ENCODE assay signal across 8 mouse cellular contexts in genomic region chr17:83517280-83518015, GRCm38 (mm10). TPM values are rescaled to one million over a fixed set of nuclear protein-coding genes. Genes with fewer than 3 reads are reported as not detected.
DNase-seq lines count a peak whose midpoint lies in the region; ATAC-seq and TF ChIP-seq lines count a peak whose summit lies in the region.

TSS of gene Cox7a2l (minus strand) at chr17:83517330.

- no peaks in the 10 kb centered on the region for H3K36me3 ChIP-seq in intestine, embryonic 14.5 days (ENCODE audit: control insufficient read depth, insufficient read depth, low read length)
- H3K36me3 ChIP-seq in liver, embryonic 13.5 days, result no peaks in the 10 kb centered on the region
- no peaks in the 10 kb centered on the region for H3K36me3 ChIP-seq in stomach, embryonic 15.5 days

- H3K27me3 ChIP-seq in intestine, embryonic 14.5 days (replicated peaks; ENCODE audit: control insufficient read depth, insufficient read depth, low read length), result no peaks in the 10 kb centered on the region
- H3K27me3 ChIP-seq in liver, embryonic 13.5 days, result no peaks in the 10 kb centered on the region
- no peaks in the 10 kb centered on the region for H3K27me3 ChIP-seq in stomach, embryonic 15.5 days (replicated peaks)

- no peak for TF ChIP-seq POLR2A in bone marrow, adult 2 months (IDR thresholded peaks at IDR 0.05; ENCODE audit: borderline replicate concordance, control insufficient read depth, low read depth, low read length)

- DNase-seq in heart, adult 18-20 months, result no peak
- DNase-seq in heart, adult 9 months (ENCODE audit: low spot score in 2 of 2), result no peak
- DNase-seq in gastrocnemius, postnatal 10 days, result no peak
- no peak for DNase-seq in intestine, embryonic 14.5 days (ENCODE audit: low spot score)
- DNase-seq in liver, embryonic 13.5 days, result no peak
- no peak for DNase-seq in cerebellum, postnatal 36 days

- no peak for ATAC-seq in intestine, embryonic 14.5 days (replicated peaks; ENCODE audit: low FRiP score, low TSS enrichment, low read depth)
- ATAC-seq in liver, embryonic 13.5 days (ENCODE audit: low read depth), result no peak
- ATAC-seq in stomach, embryonic 15.5 days (ENCODE audit: insufficient read depth, low FRiP score, low read depth), result no peak

- 87% methylated on average over 8 of the region's 8 CpGs for WGBS in bone marrow, adult 2 months
- 89% methylated on average over 8 of the region's 8 CpGs for WGBS in intestine, embryonic 14.5 days
- WGBS in liver, embryonic 13.5 days (ENCODE audit: insufficient replicate concordance), result 84% methylated on average over 8 of the region's 8 CpGs
- 88% methylated on average over 8 of the region's 8 CpGs for WGBS in stomach, embryonic 15.5 days

- H3K4me1 ChIP-seq in bone marrow, adult 2 months (ENCODE audit: control insufficient read depth, insufficient read depth, low read length), result no peaks in the 10 kb centered on the region; the same call in 1 of the 2 replicates
- H3K4me1 ChIP-seq in intestine, embryonic 14.5 days (replicated peaks; ENCODE audit: control insufficient read depth, insufficient read depth, low read length), result peaks cover 10% of the 10 kb centered on the region
- peaks cover 27% of the 10 kb centered on the region for H3K4me1 ChIP-seq in liver, embryonic 13.5 days (replicated peaks)
- peaks cover 11% of the 10 kb centered on the region for H3K4me1 ChIP-seq in stomach, embryonic 15.5 days

- H3K4me2 ChIP-seq in intestine, embryonic 14.5 days (ENCODE audit: low read length), result no peak within 1 kb of the TSS
- H3K4me2 ChIP-seq in liver, embryonic 13.5 days, result no peak within 1 kb of the TSS
- no peak within 1 kb of the TSS for H3K4me2 ChIP-seq in stomach, embryonic 15.5 days

- no peak within 1 kb of the TSS for H3K9ac ChIP-seq in intestine, embryonic 14.5 days (ENCODE audit: low read length)
- H3K9ac ChIP-seq in liver, embryonic 13.5 days, result no peak within 1 kb of the TSS
- H3K9ac ChIP-seq in stomach, embryonic 15.5 days, result no peak within 1 kb of the TSS

- H3K4me3 ChIP-seq in bone marrow, adult 2 months (replicated peaks; ENCODE audit: control insufficient read depth, low read depth, low read length), result no peak within 1 kb of the TSS
- H3K4me3 ChIP-seq in intestine, embryonic 14.5 days (ENCODE audit: low read depth, low read length), result no peak within 1 kb of the TSS
- H3K4me3 ChIP-seq in liver, embryonic 13.5 days (replicated peaks), result no peak within 1 kb of the TSS
- no peak within 1 kb of the TSS for H3K4me3 ChIP-seq in stomach, embryonic 15.5 days (replicated peaks)

- no peaks in the 10 kb centered on the region for H3K9me3 ChIP-seq in intestine, embryonic 14.5 days (ENCODE audit: control insufficient read depth, low read length)
- H3K9me3 ChIP-seq in liver, embryonic 13.5 days (replicated peaks), result no peaks in the 10 kb centered on the region
- H3K9me3 ChIP-seq in stomach, embryonic 15.5 days, result no peaks in the 10 kb centered on the region

- TF ChIP-seq CTCF in bone marrow, adult 2 months (IDR thresholded peaks at IDR 0.05; ENCODE audit: control insufficient read depth, insufficient read depth, low read length), result no peak

- H3K27ac ChIP-seq in bone marrow, adult 2 months (ENCODE audit: control insufficient read depth, insufficient read depth, low read depth, low read length, poor library complexity), result no peak within 1 kb of the TSS
- H3K27ac ChIP-seq in intestine, embryonic 14.5 days (ENCODE audit: low read depth), result no peak within 1 kb of the TSS
- H3K27ac ChIP-seq in liver, embryonic 13.5 days, result no peak within 1 kb of the TSS
- H3K27ac ChIP-seq in stomach, embryonic 15.5 days, result no peak within 1 kb of the TSS

RNA-seq across cellular contexts. Expression of gene Cox7a2l, which starts in this region (rescaled TPM):
- total RNA-seq in heart, adult 18-20 months (2021), result 100 to 1,000 TPM; 309 to 336 TPM
- polyA plus RNA-seq in bone marrow, adult 2 months (2011; ENCODE audit: insufficient read depth, insufficient read length, low replicate concordance, missing spikeins), result 169 and 259 TPM in 2 replicates
- 100 to 1,000 TPM; 140 TPM for total RNA-seq in gastrocnemius, postnatal 10 days (2021)
- 192 and 198 TPM in 2 replicates for polyA plus RNA-seq in intestine, embryonic 14.5 days (2014; fragmentation: Nextera tagmentation; extraction: Ambion mirVana)
- 77.5 and 87.5 TPM in 2 replicates for polyA plus RNA-seq in liver, embryonic 13.5 days (2015; fragmentation: Nextera tagmentation; extraction: Ambion mirVana)
- 154 and 165 TPM in 2 replicates for polyA plus RNA-seq in stomach, embryonic 15.5 days (2015; fragmentation: Nextera tagmentation; extraction: Ambion mirVana)
